Mouse (Mus musculus): ENCODE results near the gene Mrpl33.
A peak's percentile ranks its signal among the peaks of the same experiment; 100 is the strongest.
"Not testable (repeated sequence)": the region's sequence is repeated elsewhere in the genome, so short reads cannot be mapped to it uniquely, and the experiment has no call there.

The Mrpl33 gene

GRCm38 (mm10) chr5:31595868-31596267, 867 bp upstream of the Mrpl33 start:
- DNase-seq (ENCODE audit: low read depth, low spot score), result no peak

- no peak for DNase-seq (ENCODE audit: low read depth, low spot score)
These were observed 752 bp downstream of the Mrpl33 start for GRCm38 (mm10) chr5:31597430-31597944.

DNA sequence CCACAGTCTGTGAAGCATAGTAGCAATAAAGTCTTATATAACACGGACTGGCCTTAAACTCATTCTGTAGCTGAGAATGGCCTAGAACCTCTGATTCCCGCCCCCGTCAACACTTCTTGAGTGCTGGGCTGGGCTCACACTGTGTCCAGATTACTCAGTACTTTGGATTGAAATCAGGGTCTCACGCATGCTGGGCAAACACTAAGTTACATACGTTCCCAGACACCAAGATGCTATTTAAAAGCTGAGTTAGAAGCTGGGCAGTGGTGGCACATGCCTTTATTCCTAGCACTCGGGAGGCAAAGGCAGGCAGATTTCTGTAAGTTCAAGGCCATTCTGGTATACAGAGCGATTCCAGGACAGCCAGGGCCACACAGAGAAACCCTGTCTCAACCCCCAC, 1.4 kb downstream of the Mrpl33 start:
- DNase-seq (ENCODE audit: low read depth, low spot score), result no peak

DNA sequence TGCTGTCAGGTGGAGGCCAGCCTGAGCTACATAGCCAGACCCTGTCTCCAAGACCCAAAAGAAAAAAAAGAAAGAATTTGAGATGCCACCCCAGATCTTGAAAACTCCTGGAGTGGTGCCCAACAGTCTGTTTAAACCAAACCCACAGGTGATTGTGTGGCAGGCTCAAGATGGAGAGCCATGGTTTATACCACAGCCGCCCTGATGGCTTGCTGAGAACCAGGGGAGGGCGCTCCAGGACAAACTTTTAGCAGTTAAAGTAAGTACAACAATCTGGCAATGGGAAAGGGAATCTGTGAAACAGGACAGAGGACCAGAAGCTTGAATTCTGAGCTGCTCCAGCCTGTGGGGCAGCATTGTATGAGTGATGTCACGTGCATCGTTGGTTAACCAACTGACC, 1.8 kb downstream of the Mrpl33 start:
- DNase-seq (ENCODE audit: low read depth, low spot score), result no peak

- no peak for DNase-seq (ENCODE audit: low read depth, low spot score)
These were observed 2.4 kb downstream of the Mrpl33 start for GRCm38 (mm10) chr5:31599161-31599560.

GRCm38 (mm10) chr5:31601162-31601722, 4.5 kb downstream of the Mrpl33 start:
- DNase-seq (ENCODE audit: low read depth, low spot score), result no peak

DNA sequence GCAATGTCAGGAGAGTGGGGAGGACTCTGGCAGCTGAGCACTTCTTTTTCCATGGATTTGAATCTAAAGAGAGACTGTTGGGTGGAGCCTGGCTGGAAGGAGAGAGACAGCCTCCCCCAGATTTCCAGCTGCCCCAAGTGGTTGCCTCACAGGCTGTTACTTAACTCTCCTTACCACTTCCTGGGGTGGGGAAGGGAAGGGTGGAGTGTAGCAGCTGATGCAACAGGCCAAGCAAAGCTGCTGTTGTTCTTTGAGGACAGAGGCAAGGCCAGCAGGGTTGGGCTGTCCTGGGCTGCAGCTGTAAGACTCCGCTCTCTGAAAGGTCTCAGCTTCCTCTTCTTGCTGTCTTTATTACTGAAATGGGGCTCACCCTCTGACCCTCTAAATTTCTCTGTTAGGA, 5.6 kb downstream of the Mrpl33 start:
- no peak for DNase-seq (ENCODE audit: low read depth, low spot score)

GRCm38 (mm10) chr5:31603766-31604165, 7.0 kb downstream of the Mrpl33 start:
- DNase-seq (ENCODE audit: low read depth, low spot score), result no peak

- DNase-seq (ENCODE audit: low read depth, low spot score), result no peak
These were observed 9.4 kb downstream of the Mrpl33 start for GRCm38 (mm10) chr5:31606151-31606550.

- DNase-seq (ENCODE audit: low read depth, low spot score), result no peak
These were observed 13.8 kb downstream of the Mrpl33 start for GRCm38 (mm10) chr5:31610376-31611086.

GRCm38 (mm10) chr5:31611186-31611585, 14.5 kb downstream of the Mrpl33 start:
- DNase-seq (ENCODE audit: low read depth, low spot score), result no peak

DNA sequence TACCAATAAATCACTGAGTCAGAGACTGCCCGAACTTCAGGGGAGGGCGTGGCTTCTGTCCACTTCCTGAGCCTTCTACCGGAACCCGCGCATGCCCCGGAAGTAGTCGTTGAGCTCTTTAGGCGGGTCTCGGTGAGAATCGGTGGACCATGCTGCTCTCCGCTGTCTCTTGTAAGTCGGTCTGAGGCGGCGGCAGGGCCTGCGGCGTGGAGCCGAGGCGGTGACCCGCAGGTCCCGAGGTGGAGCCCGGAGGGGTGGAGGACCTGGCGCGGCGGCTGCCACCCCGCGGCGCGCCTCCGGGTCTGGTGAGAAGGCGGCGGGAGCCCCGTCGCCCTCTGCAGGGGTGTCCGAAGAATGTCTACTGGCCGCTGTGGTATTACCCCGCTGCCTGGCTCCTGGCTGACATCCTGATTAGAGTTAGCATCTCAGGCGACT, 17.1 kb downstream of the Mrpl33 start:
- DNase-seq (ENCODE audit: low read depth, low spot score), result peak; percentile 80

GRCm38 (mm10) chr5:31614339-31615025, 17.7 kb downstream of the Mrpl33 start:
- DNase-seq (ENCODE audit: low read depth, low spot score), result no peak

DNA sequence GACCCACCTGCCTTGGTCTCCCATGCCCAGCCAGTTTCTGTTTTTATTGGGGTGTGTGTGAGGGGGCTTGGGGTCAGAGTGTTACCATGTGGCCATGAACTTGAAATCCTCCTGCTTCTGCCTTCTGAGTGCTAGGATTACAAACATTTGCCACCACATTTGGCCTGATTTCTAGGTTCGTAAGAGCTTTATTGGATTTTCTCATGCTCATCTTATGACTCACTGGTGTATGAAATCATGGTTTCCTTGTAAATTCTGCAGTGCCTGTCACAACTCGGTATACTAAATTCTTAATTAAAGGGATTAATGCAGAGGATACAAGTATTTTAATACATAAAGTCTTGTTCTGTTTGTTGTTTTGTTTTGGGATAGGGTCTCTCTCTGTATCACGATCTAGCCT, 23.6 kb downstream of the Mrpl33 start:
- no peak for DNase-seq (ENCODE audit: low read depth, low spot score)

DNA sequence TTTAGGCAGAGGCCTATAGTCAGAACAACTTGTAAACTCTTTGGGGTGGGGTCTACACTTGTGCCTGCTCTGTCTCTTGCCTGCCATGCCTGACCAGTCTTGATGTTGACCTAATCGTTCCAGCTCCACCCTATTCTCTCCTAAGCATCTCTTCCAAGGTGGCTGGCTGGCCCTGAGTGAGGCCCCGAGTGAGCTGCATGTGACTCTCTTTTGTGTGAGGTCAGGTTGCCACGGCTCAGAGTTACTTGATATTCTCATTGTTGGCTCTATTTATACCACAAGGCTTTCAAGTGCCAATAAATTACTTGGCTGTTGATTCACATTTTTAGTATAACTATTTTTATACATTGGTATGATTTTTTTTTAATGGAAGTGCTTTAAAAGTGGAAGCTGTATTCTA, 30.4 kb downstream of the Mrpl33 start:
- DNase-seq (ENCODE audit: low read depth, low spot score), result no peak

- no peak for DNase-seq (ENCODE audit: low read depth, low spot score)
These were observed 31.1 kb downstream of the Mrpl33 start for GRCm38 (mm10) chr5:31627562-31628526.

DNA sequence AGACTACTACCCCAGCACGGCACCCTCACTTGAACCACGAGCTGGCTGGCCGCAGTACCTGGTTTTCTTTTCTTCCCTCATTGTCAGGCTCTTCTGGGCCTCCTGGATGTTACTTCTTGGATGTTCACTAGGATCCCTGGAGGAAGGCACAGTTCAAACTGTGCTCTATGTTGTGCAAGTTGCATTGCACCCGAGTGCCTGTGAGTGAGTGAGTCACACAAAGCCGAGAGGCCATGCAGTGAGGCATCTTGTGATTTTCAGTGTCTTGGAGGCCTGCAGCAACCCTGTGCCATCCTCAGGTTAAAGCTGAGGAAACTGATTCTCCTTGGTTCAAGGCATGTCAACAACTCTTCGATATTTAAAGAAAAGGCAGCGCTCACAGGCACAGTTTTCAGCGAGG, 31.8 kb downstream of the Mrpl33 start:
- DNase-seq (ENCODE audit: low read depth, low spot score), result no peak

DNA sequence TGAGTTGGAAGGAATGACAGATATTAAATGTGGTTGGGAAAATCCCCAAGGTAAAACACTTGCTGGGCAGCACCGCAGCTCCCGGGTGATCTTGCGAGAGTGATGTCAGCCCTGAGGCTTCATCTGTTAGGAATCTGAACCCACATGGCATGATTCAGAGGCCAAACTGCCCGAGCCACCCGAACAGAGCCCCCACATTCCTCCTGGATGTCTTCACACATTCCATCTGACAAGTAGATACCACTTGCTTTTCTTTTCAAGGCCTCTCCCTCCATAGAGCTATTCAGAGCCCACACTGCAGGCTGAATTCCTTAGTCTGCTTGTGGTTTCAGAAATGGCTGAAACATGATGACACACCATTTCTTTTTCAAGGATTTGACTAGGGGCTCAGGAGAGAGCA, 33.3 kb downstream of the Mrpl33 start:
- DNase-seq (ENCODE audit: low read depth, low spot score), result no peak

DNA sequence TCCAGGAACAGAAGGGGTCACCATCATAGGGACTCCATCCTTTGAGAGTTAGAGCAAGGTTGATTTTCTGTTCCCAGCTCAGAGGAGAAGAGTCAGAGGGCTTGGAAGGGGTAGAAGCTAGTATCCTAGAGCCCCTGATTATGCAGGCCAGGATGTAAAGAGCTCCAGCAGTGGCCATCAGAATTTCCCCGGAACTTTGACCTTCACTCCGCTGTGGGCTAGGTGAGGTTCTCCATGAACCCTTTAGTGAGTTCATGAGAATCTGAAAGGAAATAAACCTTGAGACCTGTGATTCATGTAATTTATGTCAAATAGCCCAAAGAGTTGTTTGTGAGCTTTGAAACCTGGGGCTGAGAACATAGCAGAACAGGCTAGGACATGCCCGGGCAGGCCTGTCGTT, 34.4 kb downstream of the Mrpl33 start:
- not testable (repeated sequence) for DNase-seq (ENCODE audit: low read depth, low spot score)

DNA sequence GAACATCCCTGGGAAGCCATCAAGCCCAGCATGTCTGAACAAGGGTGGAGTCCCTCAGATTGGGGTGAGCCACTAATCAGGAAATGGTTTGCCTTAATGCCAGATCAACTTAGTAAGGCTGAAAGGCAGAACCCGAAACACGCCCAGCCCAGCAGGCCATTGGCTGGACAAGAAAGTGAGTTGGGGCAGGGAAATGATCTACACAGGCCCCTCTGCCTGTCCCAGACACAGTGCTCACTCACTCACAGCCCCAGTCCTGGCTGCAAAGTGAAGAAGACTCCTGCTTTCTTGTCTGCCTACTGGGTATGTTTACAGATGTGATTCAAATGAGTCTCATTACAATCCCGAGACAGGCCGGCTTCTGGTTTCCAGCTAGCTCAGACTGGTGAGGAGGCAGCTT, 37.4 kb downstream of the Mrpl33 start:
- DNase-seq (ENCODE audit: low read depth, low spot score), result no peak

GRCm38 (mm10) chr5:31634679-31635078, 37.9 kb downstream of the Mrpl33 start:
- DNase-seq (ENCODE audit: low read depth, low spot score), result no peak
